Mouse (Mus musculus) forebrain, embryonic 14.5 days (tissue): ENCODE results near the gene Nrm. TPM values are rescaled to one million over a fixed set of nuclear protein-coding genes. Genes with fewer than 3 reads are reported as not detected.
A peak's percentile ranks its signal among the peaks of the same experiment; 100 is the strongest.

ENCODE experiments used
- ATAC-seq: fragments of 200-750 bp; cut with Nextera tagmentation; 2 replicates; pipeline ENCODE4 v1.8.0; 2017; ENCODE audit warnings: mild to moderate bottlenecking, moderate library complexity
- DNase-seq: peaks from one replicate; pipeline ENCODE4 v3.0.0-alpha.2; 2015; ENCODE audit warnings: low spot score
- H3K27ac ChIP-seq: fragments of 300-500 bp; sonication (generic); 2 replicates; pipeline ENCODE4 v1.5.1; 2014; ENCODE audit warnings: low read depth, mild to moderate bottlenecking, control low read depth, low read length, moderate library complexity
- H3K27me3 ChIP-seq: fragments of 300-500 bp; sonication (generic); replicated peaks from 2 replicates; pipeline ENCODE4 v1.6.1; 2014; ENCODE audit warnings: low read length, control low read depth, mixed read lengths; ENCODE audit not compliant: control insufficient read depth, insufficient read depth
- H3K36me3 ChIP-seq: fragments of 300-500 bp; sonication (generic); 2 replicates; pipeline ENCODE4 v1.6.1; 2014; ENCODE audit warnings: low read length, control low read depth; ENCODE audit not compliant: control insufficient read depth, insufficient read depth
- H3K4me1 ChIP-seq: fragments of 300-500 bp; sonication (generic); 2 replicates; pipeline ENCODE4 v1.6.1; 2014; ENCODE audit warnings: antibody characterized with exemption, low read length, control low read depth; ENCODE audit not compliant: control insufficient read depth, insufficient read depth
- H3K4me2 ChIP-seq: fragments of 300-500 bp; sonication (generic); 2 replicates; pipeline ENCODE4 v1.6.1; 2014; ENCODE audit warnings: mild to moderate bottlenecking, control low read depth, low read length
- H3K4me3 ChIP-seq: fragments of 300-500 bp; sonication (generic); 2 replicates; pipeline ENCODE4 v1.5.1; 2014; ENCODE audit warnings: low read depth, low read length, control low read depth
- H3K9ac ChIP-seq: fragments of 300-500 bp; sonication (generic); 2 replicates; pipeline ENCODE4 v1.6.1; 2014; ENCODE audit warnings: mild to moderate bottlenecking, low read length, control low read depth, moderate library complexity
- H3K9me3 ChIP-seq: fragments of 300-500 bp; sonication (generic); replicated peaks from 2 replicates; pipeline ENCODE4 v1.6.1; 2016; ENCODE audit warnings: low read length, control low read depth, mixed read lengths; ENCODE audit not compliant: control insufficient read depth
- WGBS: fragments of 180-500 bp; shearing (Covaris S2); extraction: QIAGEN DNeasy Blood & Tissue Kit; methylation state at CpG from one replicate; pipeline ENCODE4 v1.1.7; 2014; 5-methylcytosine and 5-hydroxymethylcytosine counted together
- polyA plus RNA-seq: library from polyadenylated mRNA; unstranded; fragments of >200 nt; fragmentation: Nextera tagmentation; extraction: Ambion mirVana; gene quantifications from 2 replicates; pipeline ENCODE4 v1.2.1, GENCODE M21; 2014

Gene Nrm
- polyA plus RNA-seq, 1 experiment from 2014 or later: 29.6 TPM

DNA sequence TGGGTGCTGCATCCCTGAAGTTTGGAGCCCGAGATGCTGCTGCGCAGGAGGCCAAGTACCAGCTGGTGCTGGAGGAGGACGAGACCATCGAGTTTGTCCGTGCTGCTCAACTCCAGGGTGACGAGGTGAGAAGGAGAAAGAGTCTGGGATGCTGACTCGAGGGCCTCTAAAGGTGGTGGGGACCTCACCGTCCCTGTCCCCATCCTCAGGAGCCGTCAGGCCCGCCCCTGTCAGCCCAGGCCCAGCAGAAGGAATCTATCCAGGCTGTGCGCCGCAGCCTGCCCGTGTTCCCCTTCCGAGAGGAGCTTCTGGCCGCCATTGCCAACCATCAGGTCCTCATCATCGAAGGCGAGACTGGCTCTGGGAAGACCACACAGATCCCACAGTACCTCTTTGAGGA, 21.8 kb downstream of the Nrm start:
- no peak overlapping the region for H3K9ac ChIP-seq
- 95% methylated on average over 17 of the region's 17 CpGs for WGBS
- no peak overlapping the region for H3K4me3 ChIP-seq
- no peaks in the 10 kb centered on the region for H3K9me3 ChIP-seq
- no peak for ATAC-seq
- H3K27me3 ChIP-seq: no peaks in the 10 kb centered on the region
- no peak overlapping the region for H3K4me2 ChIP-seq
- no peak overlapping the region for H3K27ac ChIP-seq
- H3K4me1 ChIP-seq: peaks cover 4% of the 10 kb centered on the region; the same call in 1 of the 2 replicates
- DNase-seq: no peak
- peaks cover 62% of the 10 kb centered on the region for H3K36me3 ChIP-seq

DNA sequence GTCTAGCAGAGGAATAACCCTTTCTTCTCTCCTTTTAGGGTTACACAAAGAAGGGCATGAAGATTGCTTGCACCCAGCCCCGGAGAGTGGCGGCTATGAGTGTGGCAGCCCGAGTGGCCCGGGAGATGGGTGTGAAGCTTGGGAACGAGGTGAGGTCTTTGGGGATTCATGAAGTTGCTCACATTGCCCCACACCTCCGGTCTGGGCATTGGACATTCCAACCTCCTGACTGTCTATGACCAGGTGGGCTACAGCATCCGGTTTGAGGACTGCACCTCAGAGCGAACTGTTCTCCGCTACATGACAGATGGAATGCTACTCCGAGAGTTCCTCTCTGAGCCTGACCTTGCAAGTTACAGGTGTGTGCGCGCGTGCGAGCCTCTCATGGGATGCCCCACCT, 22.7 kb downstream of the Nrm start:
- H3K9ac ChIP-seq: no peak overlapping the region
- no peak overlapping the region for H3K4me3 ChIP-seq
- H3K36me3 ChIP-seq: peaks cover 70% of the 10 kb centered on the region
- H3K4me2 ChIP-seq: no peak overlapping the region
- H3K27me3 ChIP-seq: no peaks in the 10 kb centered on the region
- peaks cover 4% of the 10 kb centered on the region; the same call in 1 of the 2 replicates for H3K4me1 ChIP-seq
- H3K27ac ChIP-seq: no peak overlapping the region
- ATAC-seq: no peak
- 96% methylated on average over 14 of the region's 14 CpGs for WGBS
- no peaks in the 10 kb centered on the region for H3K9me3 ChIP-seq
- no peak for DNase-seq

DNA sequence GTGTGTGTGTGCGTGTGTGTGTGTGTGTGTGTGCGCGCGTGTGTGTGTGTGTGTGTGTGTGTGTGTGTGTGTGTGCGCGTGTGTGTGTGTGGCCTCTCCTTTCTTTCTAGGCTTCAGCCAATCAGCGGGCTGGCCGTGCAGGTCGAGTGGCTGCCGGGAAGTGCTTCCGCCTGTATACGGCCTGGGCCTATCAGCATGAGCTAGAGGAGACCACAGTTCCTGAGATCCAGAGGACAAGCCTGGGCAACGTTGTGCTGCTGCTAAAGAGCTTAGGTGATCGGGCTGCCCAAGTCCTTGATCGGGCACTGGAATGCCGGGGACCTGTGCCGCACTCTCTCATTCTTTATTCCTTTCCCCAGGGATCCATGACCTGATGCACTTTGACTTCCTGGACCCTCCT, 26.6 kb downstream of the Nrm start:
- WGBS: 94% methylated on average over 13 of the region's 17 CpGs
- Histone ChIP-seq H3K9ac (no peak overlapping the region), H3K4me2 (no peak overlapping the region), H3K4me3 (no peak overlapping the region), H3K9me3 (no peaks in the 10 kb centered on the region), H3K36me3 (peaks cover 96% of the 10 kb centered on the region), H3K4me1 (no peaks in the 10 kb centered on the region), H3K27ac (no peak overlapping the region), H3K27me3 (no peaks in the 10 kb centered on the region)
- ATAC-seq: no peak
- no peak for DNase-seq

DNA sequence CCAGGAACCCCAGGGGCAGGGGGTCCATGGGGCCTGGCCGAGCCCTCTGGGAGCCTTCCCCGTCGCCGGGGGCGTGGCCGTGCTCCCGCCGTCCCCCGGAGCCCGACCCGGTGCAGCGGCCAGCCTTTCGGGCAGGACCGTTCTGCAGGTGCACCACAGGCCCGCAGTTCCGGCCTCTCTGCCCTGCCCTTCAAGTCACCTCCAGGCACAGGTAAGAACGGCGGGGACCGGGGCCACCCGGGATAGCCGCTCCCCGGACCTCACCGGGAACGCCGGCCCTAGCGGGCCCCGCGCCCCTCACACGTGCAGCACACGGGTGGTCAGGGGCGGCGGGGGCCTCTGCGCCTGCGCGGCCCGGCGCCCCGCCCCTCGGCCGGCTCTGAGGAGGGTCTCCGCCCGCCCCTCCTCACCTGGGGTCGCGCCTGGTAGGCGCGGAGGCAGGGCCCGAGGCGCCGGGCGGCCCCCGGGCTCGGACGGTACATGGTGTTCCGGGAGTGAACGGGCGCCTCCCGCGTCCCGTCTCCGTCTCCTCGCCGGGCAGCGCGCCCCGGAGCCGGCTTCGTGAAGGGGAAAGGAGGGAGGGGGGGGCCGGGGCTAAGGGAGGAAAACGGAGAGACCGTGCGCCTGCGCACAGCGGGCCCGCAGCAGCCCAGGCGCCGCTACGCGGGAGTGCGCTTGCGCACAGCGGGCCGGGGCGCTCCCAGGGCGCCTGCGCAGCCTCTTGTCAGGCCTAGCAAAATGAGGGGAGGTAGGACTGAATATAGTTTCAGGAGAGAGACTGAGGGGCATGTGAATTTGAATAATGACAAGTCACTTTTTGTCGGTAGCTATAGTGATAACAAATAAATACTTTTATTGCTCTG, 35.9 kb downstream of the Nrm start, which contains the start of gene 2310061I04Rik:
TSS of gene 2310061I04Rik (minus strand) at position 651 of the 863 bp plus-strand sequence.
- Histone ChIP-seq H3K4me1 (peaks cover 6% of the 10 kb centered on the region), H3K27me3 (no peaks in the 10 kb centered on the region), H3K4me3 (peak within 1 kb of the TSS; percentile 77), H3K9ac (peak within 1 kb of the TSS; percentile 89), H3K9me3 (no peaks in the 10 kb centered on the region), H3K4me2 (peak within 1 kb of the TSS; percentile 100), H3K27ac (peak within 1 kb of the TSS; percentile 83), H3K36me3 (peaks cover 69% of the 10 kb centered on the region)
- peak; percentile 96 for DNase-seq
- ATAC-seq: peak; percentile 96
- under 1% methylated on average over 81 of the region's 86 CpGs for WGBS

DNA sequence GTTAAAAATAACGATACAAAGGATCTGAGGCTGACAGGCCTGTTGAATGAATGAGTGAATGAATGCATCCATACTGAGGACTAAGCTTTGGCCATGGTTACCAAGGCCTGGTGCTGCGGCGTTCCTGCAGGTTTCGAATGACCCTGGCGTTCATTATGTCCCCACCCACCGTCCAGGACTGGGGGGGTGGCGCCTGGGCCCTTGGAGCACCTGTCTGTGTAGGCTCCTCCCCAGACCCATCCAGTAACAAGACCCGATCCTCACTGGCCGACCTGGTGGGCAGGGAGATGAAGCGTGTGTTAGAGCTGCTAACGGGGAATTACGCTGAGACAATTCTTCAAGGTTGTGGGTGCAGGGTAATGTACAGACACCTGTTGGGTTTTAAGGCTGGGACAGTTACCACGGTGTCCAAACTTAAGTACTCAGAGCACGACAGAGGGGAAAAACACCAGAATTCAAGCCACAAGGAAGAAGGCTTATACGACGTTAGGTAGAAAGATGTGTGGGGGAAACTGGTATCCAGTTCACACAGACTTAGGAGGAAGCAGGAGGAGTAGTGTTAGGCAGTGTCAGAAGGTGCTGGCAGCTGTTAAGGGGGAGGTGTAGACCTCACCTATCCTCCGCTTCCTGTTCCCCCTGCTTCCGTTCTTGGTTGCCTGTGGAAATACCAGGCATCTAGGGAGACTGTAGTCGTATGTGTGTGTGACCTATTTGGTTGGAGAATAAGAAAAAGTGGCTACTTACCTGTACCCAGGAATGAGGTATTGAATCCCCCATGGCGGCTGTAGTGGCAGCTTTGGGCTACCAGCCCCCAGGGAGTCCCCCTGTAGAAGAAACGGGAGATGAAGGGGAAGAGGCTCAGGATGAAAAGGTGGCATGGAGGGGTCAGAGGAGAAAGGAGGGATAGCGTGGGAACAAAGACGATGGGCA, 36.8 kb downstream of the Nrm start:
- Histone ChIP-seq H3K36me3 (peaks cover 70% of the 10 kb centered on the region), H3K4me2 (peak overlapping the region; percentile 100), H3K9me3 (no peaks in the 10 kb centered on the region), H3K9ac (peak overlapping the region; percentile 89), H3K4me1 (peaks cover 6% of the 10 kb centered on the region), H3K4me3 (peak overlapping the region; percentile 77), H3K27ac (peak overlapping the region; percentile 83; the same call in 1 of the 2 replicates), H3K27me3 (no peaks in the 10 kb centered on the region)
- DNase-seq (peak; percentile 16), ATAC-seq (peak; percentile 35)
- 48% methylated on average over 23 of the region's 23 CpGs for WGBS

DNA sequence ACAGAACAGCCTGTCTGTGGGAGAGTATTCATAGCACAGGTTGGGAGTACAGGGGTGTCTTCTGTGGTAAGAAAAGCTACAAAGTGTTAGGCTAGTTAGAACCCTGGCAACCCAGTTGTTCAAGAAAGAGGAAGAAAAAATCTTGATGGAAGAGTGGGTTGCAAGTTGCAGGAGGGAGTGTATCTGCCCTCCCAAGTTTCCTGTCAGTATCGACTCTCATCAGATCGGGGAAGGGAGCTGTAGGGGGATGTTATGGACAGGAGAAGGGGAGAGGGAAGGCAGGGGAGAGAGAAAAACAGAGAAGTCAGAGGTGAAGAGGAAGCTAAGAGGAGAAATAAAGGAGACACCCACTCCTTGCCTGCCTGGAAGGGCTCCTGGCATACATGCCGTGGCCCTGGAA, 39.5 kb downstream of the Nrm start:
- WGBS: 94% methylated on average over 3 of the region's 3 CpGs
- no peak overlapping the region for H3K27ac ChIP-seq
- peaks cover 76% of the 10 kb centered on the region for H3K36me3 ChIP-seq
- no peaks in the 10 kb centered on the region for H3K9me3 ChIP-seq
- no peak overlapping the region for H3K4me3 ChIP-seq
- no peaks in the 10 kb centered on the region for H3K27me3 ChIP-seq
- peaks cover 6% of the 10 kb centered on the region for H3K4me1 ChIP-seq
- H3K4me2 ChIP-seq: no peak overlapping the region
- no peak overlapping the region for H3K9ac ChIP-seq
- DNase-seq (no peak), ATAC-seq (no peak)

DNA sequence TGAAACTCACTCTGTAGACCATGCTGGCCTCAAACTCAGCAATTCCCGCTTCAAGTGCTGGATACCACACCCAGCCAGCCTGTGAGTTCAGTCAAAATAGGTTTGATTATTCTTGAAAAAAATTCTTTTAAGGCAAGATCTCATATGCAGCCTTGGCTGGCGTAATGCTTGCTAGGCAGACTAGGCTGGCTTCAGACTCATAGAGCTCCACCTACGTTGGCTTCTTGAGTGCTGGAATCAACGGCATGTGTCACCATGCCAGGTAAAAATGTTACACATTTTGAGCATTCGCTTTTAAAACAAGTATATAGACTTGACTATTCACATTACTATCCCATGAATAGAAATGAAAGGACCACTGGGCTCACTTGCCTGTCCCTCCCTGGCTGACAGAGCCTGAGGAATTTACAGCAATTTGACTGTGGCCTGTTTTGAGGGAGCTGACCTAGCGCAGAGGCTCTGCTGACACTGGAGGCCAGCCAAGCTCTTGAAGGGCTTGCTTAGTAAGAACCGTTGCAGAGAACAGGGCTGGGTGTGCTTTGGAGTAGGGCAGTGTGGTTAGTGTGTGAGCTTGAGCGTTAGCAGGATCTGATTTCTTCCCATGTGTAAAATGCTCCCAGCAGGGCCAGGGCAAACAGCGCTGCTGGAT, 42.3 kb downstream of the Nrm start:
- Histone ChIP-seq H3K4me1 (peaks cover 5% of the 10 kb centered on the region), H3K36me3 (peaks cover 92% of the 10 kb centered on the region), H3K9ac (no peak overlapping the region), H3K4me2 (no peak overlapping the region), H3K9me3 (no peaks in the 10 kb centered on the region), H3K27ac (no peak overlapping the region), H3K27me3 (no peaks in the 10 kb centered on the region), H3K4me3 (no peak overlapping the region)
- WGBS: 92% methylated on average over 9 of the region's 9 CpGs
- ATAC-seq: no peak
- no peak for DNase-seq

DNA sequence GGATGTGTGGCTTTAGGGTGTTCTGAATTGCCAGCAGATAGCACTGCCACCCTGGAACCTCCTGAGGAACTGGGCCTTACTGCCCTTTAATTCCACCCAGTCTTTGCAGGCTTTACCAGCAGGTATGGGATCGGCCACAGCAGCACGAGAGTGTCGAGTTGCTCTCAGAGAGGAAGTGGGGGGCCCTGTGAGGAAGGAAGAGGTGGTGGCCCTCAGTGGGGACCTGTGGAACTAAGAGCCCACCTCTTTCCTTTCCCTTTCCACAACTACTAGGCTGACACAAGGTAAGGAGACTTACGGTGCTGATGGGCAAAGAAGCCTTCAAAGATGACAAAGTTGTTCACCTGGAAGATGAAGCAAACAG, 42.9 kb downstream of the Nrm start:
- no peaks in the 10 kb centered on the region for H3K9me3 ChIP-seq
- H3K27me3 ChIP-seq: no peaks in the 10 kb centered on the region
- H3K4me2 ChIP-seq: no peak overlapping the region
- 91% methylated on average over 4 of the region's 4 CpGs for WGBS
- peaks cover 10% of the 10 kb centered on the region for H3K4me1 ChIP-seq
- ATAC-seq: no peak
- H3K27ac ChIP-seq: no peak overlapping the region
- no peak overlapping the region for H3K4me3 ChIP-seq
- no peak for DNase-seq
- peaks cover 93% of the 10 kb centered on the region for H3K36me3 ChIP-seq
- no peak overlapping the region for H3K9ac ChIP-seq
